Mouse (Mus musculus) cerebellum, adult 18-20 months (tissue): Measurements from ENCODE around the gene Ube2f.
A peak's percentile ranks its signal among the peaks of the same experiment; 100 is the strongest.

Experiments used
- DNase-seq, 2 experiments: peaks; one replicate each; pipeline ENCODE4 v3.0.0; 2021

Ube2f gene

DNA sequence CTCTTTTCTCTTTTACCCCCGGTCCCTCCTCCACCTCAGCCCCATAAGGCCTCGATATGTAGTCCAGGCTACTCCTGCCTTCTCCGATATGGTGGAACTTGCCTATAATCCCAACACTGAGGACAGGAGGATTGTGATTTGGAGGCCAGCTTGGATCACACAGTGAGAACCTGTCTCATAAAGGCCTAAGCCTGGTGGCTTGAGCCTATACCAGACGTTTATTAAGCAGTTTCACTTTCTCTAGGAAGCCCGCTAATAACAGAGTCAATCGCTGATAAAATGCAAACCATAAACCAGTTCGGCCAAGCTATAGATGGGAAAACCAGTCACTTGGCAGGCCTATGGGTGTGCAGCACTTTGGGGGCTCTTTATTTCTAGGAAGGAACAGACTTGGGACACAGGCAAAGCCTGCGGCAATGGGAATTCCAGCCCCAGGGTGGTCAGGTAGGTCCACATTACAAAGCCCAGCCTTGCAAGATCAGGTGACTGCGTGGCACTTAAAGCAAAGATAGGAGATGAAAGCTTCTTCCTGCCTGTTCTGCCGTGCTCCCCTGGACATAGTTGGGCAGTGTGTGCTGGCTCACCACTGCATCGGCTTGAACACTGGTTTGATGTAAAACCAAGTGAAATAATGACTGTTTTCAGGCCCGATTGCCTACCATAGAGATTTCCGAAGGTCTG lies 49.1 kb downstream of the Ube2f start:
- no peak for DNase-seq

DNA sequence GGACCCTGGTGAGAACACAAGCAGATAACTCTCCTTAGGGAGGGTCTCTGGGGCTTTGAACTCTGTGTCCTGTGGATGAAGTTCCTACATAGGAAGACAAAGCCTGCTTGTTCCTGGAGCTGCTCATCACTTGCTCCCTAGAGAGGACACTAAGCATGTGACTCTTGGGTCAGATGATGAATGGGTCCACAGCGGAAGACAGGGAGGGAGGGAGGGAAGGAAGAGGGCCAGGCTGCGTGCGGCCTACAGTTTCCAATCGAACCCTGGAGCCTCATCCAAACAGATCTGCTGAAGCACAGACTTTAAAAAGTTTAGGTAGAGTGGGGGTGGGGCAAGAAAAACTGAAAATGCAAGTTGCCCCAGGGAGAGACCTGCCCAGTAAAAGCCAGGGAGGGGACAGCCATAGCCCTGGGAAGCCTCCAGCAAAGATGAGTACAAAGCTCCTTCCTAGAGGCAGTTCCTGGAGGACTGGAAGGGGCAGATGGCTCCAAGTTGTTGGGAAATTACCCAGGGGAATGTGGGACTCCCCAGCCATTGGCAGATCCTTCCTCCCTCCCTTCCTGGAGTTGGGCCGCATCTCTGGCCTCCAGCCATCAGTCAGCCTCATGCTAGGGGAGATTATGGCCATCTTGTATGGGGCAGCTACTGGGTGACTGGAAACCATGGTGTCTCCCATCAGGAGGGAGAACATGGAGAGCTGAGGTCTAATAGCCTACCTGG lies 49.8 kb downstream of the Ube2f start:
- peak; percentile 33 to 40 for DNase-seq

DNA sequence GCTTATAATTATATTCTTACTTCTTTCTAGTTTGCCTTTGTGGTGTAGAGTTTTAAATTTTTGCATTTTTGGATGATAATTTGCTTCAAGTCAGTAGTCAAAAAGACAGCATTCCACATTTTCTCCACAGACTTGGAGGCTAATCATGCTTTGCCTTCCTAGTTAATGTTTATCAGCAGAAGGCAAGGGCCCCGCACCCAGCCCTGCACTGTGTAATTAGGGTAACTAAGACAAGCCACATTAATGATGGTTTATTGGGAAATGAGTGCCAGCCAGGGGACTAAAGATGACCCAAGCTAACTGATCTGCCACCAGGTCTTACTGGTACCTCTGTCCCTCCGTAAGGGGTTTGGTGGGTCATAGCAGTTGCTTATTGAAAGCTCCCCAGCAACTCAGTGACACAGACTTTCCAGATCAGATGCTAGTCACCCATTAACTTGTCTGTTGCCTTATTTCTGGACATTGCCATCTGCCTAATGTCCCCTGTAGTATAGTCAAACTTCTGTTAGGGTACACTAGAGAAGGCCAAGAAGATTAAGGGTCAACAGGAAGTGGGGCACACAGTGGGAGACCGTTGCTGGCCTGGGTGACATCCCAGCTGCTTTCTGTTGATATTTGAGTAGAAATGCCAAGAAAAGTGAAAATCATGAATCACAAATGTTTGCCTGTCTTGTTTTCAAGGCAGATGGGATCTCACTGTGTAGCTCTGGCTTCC lies 51.3 kb downstream of the Ube2f start:
- no peak for DNase-seq

DNA sequence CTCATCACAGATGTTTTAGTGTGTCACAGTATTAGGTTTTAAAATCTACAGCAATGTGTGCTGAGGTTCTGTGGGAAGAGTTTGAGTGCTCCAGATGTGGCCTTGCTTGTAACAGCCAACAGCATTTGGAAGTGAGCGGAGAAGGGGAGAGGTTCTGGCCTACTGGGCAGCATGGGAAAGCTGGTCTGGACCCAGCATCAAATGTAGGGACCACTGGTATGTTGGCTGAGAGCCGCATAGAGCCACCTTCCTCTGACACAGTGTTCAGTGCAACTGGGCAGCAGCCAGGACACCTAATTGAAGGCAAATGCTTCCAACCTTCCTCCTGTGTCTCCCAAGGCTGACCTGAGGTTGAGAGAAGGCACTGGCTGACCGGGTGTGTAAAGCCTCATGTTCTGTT lies 51.9 kb downstream of the Ube2f start:
- no peak for DNase-seq

DNA sequence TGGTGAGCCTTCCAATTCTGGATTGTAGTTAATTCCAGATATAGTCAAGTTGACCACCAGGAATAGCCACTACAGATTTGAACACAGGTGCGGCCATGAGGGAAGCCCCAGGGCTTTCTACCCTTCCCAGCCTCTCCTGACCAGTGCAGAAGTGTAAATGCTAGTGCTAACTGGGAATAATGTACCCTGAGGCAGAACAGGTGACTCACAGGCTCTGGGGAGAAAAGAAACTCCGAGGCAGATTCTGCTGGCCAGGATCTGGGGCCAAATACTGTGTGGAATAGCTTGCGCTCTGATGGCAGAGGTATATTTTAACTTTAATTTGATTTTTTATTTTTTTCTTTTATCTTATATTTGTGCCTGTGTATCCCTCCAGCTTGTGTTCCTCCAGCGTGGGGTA lies 54.5 kb downstream of the Ube2f start:
- DNase-seq: no peak

DNA sequence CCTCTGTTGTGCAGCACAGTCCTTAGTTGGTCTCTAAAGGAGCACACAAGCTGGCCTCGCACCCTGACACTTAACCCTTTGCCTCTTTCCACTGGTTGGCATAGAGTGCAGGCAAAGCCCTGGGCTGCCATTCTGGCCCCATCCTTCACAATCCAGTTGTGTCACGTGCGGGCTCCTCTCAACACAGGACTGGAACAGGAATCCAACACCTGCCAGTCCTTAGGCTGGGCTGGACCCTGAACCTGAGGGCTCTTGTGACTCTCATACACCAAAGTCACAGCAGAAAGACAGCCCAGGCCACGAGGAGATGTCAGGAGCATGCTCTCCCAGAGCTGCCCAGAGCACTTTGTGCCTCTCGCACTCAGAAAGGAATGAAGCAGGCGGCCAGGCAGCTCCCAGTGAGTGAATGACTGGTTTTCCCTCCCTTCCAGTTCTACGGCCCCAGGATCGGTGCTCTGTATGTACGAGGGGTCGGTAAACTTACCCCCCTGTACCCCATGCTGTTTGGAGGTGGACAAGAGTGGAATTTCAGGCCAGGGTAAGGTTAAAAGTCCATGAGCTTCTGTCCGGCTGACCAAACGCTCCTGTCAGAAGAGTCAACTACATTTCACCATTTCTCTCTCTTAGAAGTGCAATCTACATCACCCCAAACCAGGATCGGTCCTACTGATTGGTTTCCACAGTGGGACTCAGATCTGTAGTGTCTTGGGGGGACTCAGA lies 59.4 kb downstream of the Ube2f start:
- no peak for DNase-seq

DNA sequence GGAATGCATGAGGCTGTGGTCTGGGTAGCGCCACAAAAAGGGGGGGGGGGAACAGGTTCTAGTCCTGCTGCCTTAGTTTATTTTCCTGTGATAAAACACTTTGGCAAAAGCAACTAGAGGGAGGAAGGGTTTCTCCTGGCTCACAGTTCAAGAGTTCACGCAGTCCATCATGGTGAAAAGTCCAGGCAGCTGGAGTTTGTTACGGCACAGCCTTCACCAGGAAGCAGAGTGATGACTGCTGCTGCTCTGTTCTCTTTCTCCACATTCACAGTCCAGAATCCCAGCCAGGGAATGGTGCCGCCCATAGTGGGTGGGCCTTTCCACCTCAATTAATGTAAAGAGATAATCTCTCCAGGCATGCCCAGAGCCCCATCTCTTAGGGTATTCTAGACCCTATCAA lies 62.2 kb downstream of the Ube2f start:
- no peak for DNase-seq

DNA sequence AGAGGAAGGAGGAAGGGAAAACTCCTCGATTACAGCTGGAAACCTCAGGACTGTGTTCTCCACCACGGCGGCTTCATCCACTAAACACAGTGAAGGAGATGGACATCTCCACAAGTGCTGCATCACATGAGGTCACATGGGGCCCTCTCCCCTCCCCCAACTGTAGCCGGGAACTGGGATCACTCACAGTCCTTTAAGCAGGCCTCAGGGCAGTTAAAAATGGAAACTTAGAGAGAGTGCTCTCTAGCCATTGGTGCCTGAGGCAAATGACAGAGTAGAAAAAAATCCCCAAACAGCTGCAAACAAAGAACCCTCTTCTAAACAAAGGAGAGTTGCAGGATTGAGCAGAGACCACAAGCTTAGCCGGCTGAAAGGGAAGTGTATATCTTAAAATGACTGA lies 63.1 kb downstream of the Ube2f start:
- no peak for DNase-seq

DNA sequence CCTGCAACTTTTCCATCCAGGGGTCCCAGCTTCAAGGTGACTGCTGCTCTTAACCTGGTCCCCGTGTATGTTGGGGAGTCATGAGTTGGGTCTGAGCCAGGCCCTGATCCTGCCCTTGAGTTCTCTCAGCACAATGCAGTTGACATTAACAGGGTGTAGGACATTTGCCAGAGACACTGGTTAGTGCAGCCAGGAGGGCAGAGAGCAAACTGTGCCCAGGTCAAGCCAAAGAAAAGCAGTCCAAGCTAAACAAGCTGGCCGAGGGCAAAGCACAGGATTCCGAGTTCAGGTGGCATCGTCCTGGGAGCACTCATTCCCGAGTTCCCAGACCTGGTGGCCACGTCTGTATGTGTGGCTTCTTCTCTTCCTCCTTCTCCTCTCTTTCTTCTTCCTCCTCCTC lies 67.6 kb downstream of the Ube2f start:
- no peak for DNase-seq

DNA sequence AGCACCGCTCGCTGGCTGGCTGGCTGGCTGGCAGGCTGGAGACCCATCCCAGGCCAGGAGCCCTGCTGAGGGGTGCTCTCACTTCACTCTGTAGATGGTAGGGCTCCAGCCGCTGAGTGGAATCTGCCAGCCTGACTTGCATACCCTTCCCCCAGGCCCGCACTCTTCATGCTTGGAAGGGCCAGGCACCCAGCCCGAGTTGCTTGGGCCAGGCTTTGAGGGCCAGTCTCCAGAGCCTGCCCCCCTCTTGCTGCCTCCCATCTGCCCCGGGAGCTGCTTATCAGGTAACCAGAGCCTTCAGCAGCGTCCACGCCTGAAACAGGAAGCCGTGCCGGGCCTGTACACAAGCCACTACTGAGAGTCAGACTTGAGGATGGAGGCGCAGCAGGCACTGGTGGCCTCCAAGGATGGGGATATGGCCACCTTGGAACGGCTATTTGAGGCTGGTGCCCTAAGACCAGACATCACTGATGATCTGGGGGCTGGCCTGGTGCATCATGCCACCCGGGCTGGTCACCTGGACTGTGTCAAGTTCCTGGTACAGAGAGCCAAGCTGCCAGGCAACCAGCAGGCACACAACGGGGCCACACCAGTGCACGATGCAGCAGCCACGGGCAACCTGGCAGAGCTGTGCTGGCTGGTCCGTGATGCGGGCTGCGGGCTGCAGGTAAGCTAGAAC lies 71.8 kb downstream of the Ube2f start, which contains the start of gene Espnl:
Gene Espnl, plus strand, starts transcription at position 316 of the 679 bp plus-strand sequence.
- peak; percentile 36 to 41 for DNase-seq

DNA sequence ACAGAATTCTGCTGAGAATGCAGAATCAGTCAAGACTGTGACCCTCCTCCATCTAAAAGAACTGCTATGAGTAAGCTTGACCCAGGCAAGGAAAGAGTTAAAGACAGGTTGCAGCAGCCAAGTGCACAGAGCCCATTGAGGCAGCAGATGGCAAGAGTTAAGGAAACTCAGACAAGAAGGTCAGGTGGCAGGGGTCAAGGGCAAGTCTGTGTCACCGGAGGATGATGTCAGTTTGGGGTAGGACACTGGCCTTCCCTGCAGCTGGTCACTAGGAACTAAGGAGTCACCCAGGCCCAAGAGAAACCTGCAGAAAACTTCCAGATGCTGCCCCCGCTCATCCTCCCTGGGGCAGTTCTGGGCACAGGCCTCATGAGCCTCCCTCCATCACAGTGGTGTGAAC lies 74.5 kb downstream of the Ube2f start:
- DNase-seq: no peak

DNA sequence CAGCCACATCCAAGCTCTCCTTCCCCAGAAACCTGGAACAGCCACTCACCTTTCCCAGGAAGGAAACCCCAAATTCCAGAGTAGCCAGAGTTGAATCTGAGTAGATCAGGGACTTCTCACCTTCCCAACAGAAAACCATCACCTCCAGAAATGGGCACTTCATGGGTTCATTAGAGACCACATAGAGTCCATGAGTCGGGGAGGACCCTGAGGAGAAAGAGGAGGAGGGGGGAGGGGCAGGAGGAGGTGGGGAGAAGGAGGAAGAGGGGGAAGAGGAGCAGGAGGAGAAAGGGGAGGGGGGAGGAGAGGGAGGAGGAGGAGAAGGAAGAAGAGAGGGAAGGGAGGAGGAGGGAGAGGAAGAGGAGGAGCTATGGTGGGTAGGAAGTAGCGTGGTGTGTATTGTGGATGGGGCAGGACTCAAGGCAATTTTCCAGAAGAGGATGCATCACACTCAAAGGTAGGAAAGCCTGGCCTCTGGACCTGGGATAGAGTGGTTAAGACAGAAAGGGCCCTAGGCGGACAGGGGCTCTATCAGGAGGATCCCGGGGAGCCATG lies 75.5 kb downstream of the Ube2f start:
- DNase-seq: no peak

DNA sequence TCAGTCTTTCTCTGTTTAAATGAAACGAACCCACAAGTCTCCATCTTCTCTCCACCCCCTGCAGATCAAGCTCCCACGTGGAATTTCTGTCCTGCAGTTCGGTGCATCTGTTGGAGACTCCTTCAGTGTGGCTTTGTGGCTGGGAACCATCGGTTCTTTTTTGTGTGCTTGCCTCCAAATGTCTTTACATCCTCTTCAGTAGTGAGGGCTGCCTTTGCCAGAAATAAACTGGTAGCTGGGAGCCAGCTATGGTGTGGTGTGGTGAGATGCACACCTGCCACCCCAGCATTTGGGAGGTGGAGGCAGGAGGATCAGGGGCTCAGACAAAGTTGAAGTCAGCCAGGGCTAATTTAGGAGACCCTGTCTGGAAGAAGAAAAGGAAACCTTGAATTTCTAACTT lies 82.0 kb downstream of the Ube2f start:
- no peak for DNase-seq

DNA sequence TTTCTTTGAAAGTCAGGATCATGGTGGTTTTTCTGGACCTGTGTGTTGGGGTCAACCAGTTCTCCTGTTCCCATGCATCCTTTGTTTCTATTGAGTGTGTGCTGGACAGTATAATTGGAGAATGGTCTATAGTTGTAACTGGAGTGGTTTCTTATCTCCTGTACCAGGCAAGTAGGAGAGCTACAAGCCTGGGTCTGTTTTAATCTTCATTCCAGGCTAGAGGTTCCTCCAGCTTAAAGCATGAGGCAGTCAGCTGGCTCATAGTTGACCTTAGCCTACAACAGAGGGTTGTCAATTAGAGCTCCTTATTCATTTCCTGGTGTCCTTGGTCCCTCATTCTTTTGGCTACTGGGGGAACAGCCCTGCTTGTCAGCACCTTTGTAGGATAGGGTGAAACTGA lies 83.5 kb downstream of the Ube2f start:
- DNase-seq: no peak

DNA sequence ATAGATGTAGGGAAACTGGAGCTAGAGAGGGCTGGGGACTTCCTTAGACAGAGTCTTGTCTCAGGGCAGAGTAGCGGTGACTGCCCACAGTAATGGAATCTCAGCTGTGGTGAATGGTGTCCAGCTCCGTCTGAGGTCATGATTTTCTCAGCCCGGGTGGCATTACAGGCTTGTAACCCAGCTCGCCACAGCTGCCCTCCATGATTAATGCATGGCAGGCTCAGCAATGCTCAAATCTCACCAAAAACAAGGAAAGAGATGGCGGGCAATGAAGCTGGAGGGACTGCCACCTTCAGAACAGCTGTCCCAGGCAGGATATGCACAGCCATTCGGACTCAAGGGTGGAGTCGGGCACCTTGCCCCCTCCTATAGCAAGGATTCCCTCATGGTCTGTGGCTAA lies 87.3 kb downstream of the Ube2f start:
- DNase-seq: no peak
